Mouse (Mus musculus): ENCODE data around the gene Mthfsd.

DNA sequence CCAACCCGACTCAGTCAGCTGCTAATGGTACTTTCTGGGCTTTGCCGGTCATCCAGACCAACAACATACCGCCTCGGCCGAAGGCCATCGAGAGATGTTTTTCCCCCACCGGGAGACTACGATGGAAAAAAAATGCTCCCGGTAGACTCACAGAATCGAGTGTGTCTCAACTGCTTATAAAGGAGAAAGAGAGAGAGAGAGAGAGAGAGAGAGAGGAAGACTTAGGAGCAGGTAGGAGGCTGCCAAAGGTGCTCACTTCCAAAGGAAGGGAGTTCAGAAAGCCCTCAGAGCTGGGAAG is 33.4 kb downstream of the Mthfsd start:
- no peak for TF ChIP-seq CTCF (IDR thresholded peaks at IDR 0.05; ENCODE audit: low read depth)
- TF ChIP-seq EP300 (IDR thresholded peaks at IDR 0.05; ENCODE audit: low read depth) = no peak

All from liver, postnatal 0 days (tissue).